In the genomic region with DNA sequence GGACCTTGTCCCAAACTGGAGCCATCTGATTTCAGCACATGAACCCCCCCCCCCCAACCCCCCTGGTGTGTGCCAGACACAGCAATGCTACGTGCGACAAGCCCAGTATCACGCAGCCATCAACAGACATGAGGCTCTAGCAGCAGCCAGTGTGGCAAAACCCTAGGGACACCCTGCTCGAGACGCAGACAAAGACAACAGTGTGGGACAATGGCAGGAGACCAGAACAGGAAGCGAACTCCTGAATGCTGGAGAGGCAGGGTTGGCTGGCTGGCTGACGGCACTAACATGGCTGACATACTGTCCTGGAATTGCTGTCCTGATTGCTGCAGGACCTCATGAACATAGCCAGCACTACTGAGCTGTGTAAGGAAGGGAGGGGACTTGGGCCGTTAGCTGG, we compare ENCODE assay signal across 12 mouse cellular contexts. TPM values are rescaled to one million over a fixed set of nuclear protein-coding genes. Genes with fewer than 3 reads are reported as not detected.
DNase-seq lines count a peak whose midpoint lies in the region; ATAC-seq lines count a peak whose summit lies in the region.
"Had no signal": no experiment of that assay in that cellular context is flagged by ENCODE, and none has a peak within 500 bp of the region (broad histone marks: within the 10 kb centered on the region; RNA-seq: fewer than 3 reads in every experiment).

No protein-coding gene starts in this region.

- H3K4me3 ChIP-seq in kidney, embryonic 14.5 days (ENCODE audit: low read length), result no peak overlapping the region
- H3K4me3 ChIP-seq in intestine, embryonic 15.5 days (replicated peaks), result no peak overlapping the region

- H3K27me3 ChIP-seq in kidney, embryonic 14.5 days (ENCODE audit: control insufficient read depth, insufficient read depth, low read length), result no peaks in the 10 kb centered on the region
- no peaks in the 10 kb centered on the region for H3K27me3 ChIP-seq in intestine, embryonic 15.5 days (replicated peaks)

- DNase-seq in kidney, postnatal 14 days, result no peak
- peak; percentile 8 for DNase-seq in thymus, postnatal 4 days
- DNase-seq in thymus, adult 18-20 months, result no peak
- no peak for DNase-seq in layer of hippocampus, adult 8-10 months (ENCODE audit: low spot score in 2 of 2)
- DNase-seq: adrenal gland, adult 8-10 months; cerebellum, adult 11 months; kidney, adult 8-10 months; lung, postnatal 14 days; thymus, postnatal 25 days had no signal

- H3K36me3 ChIP-seq in kidney, embryonic 14.5 days (ENCODE audit: control insufficient read depth, insufficient read depth, low read length), result peaks cover 44% of the 10 kb centered on the region
- peaks cover 28% of the 10 kb centered on the region for H3K36me3 ChIP-seq in intestine, embryonic 15.5 days

- no peaks in the 10 kb centered on the region for H3K9me3 ChIP-seq in kidney, embryonic 14.5 days (ENCODE audit: control insufficient read depth, low read length)
- H3K9me3 ChIP-seq in intestine, embryonic 15.5 days, result no peaks in the 10 kb centered on the region

- H3K4me1 ChIP-seq in kidney, embryonic 14.5 days (ENCODE audit: control insufficient read depth, insufficient read depth, low read length), result peaks cover 14% of the 10 kb centered on the region
- peaks cover 41% of the 10 kb centered on the region for H3K4me1 ChIP-seq in intestine, embryonic 15.5 days (replicated peaks)

- WGBS in kidney, embryonic 14.5 days, result 84% methylated on average over 8 of the region's 8 CpGs
- 77% methylated on average over 8 of the region's 8 CpGs for WGBS in intestine, embryonic 15.5 days

- no peak overlapping the region for H3K9ac ChIP-seq in kidney, embryonic 14.5 days (ENCODE audit: low read depth, low read length)
- no peak overlapping the region for H3K9ac ChIP-seq in intestine, embryonic 15.5 days

- no peak for ATAC-seq in kidney, embryonic 14.5 days (ENCODE audit: low FRiP score, low TSS enrichment)
- no peak for ATAC-seq in intestine, embryonic 15.5 days
- ATAC-seq in activated CD4-positive, CD25-positive, alpha-beta regulatory T cell, adult 4 months, result no peak

- peak overlapping the region; percentile 37; the same call in 1 of the 2 replicates for H3K27ac ChIP-seq in kidney, embryonic 14.5 days (ENCODE audit: low read depth, low read length)
- peak overlapping the region; percentile 90 for H3K27ac ChIP-seq in intestine, embryonic 15.5 days

- H3K4me2 ChIP-seq in kidney, embryonic 14.5 days (replicated peaks; ENCODE audit: low read depth, low read length), result no peak overlapping the region
- H3K4me2 ChIP-seq in intestine, embryonic 15.5 days (replicated peaks), result no peak overlapping the region

RNA-seq across cellular contexts. Expression of gene Polr2e, which starts 4.4 kb away (rescaled TPM):
- 276 and 310 TPM in 2 replicates for polyA plus RNA-seq in kidney, embryonic 14.5 days (2014; fragmentation: Nextera tagmentation; extraction: Ambion mirVana)
- polyA plus RNA-seq in intestine, embryonic 15.5 days (2015; fragmentation: Nextera tagmentation; extraction: Ambion mirVana), result 206 and 218 TPM in 2 replicates
- polyA plus RNA-seq in activated CD4-positive, CD25-positive, alpha-beta regulatory T cell, adult 4 months (2017; shearing (Covaris generic)), result 100 to 1,000 TPM; 174 to 175 TPM
- 10 to 100 TPM; 64.2 to 86.7 (median 75.4) TPM for total RNA-seq in layer of hippocampus, adult 8-10 months (2022)

RNA-seq across cellular contexts. Expression of gene Gpx4, which starts 11.8 kb away (rescaled TPM):
- 552 and 641 TPM in 2 replicates for polyA plus RNA-seq in kidney, embryonic 14.5 days (2014; fragmentation: Nextera tagmentation; extraction: Ambion mirVana)
- polyA plus RNA-seq in intestine, embryonic 15.5 days (2015; fragmentation: Nextera tagmentation; extraction: Ambion mirVana), result 712 and 771 TPM in 2 replicates
- polyA plus RNA-seq in activated CD4-positive, CD25-positive, alpha-beta regulatory T cell, adult 4 months (2017; shearing (Covaris generic)), result 100 to 1,000 TPM; 346 to 370 TPM
- total RNA-seq in layer of hippocampus, adult 8-10 months (2022), result 100 to 1,000 TPM; 433 to 528 (median 468) TPM

RNA-seq across cellular contexts. Expression of gene Arhgap45, which starts 18.7 kb away (rescaled TPM):
- polyA plus RNA-seq in kidney, embryonic 14.5 days (2014; fragmentation: Nextera tagmentation; extraction: Ambion mirVana), result 4.8 and 7.7 TPM in 2 replicates
- polyA plus RNA-seq in intestine, embryonic 15.5 days (2015; fragmentation: Nextera tagmentation; extraction: Ambion mirVana), result 6.3 and 6.5 TPM in 2 replicates
- polyA plus RNA-seq in activated CD4-positive, CD25-positive, alpha-beta regulatory T cell, adult 4 months (2017; shearing (Covaris generic)), result 100 to 1,000 TPM; 196 to 326 TPM
- total RNA-seq in layer of hippocampus, adult 8-10 months (2022), result 10 to 100 TPM in 2 of 4 experiments, 1 to 10 TPM in 2; 2.8 to 14.1 (median 8.2) TPM

RNA-seq across cellular contexts. Expression of gene Abca7, which starts 38.9 kb away (rescaled TPM):
- 1.8 and 2.7 TPM in 2 replicates for polyA plus RNA-seq in kidney, embryonic 14.5 days (2014; fragmentation: Nextera tagmentation; extraction: Ambion mirVana)
- polyA plus RNA-seq in intestine, embryonic 15.5 days (2015; fragmentation: Nextera tagmentation; extraction: Ambion mirVana), result 3.0 and 3.7 TPM in 2 replicates
- polyA plus RNA-seq in activated CD4-positive, CD25-positive, alpha-beta regulatory T cell, adult 4 months (2017; shearing (Covaris generic)), result 10 to 100 TPM; 13.2 to 17.0 TPM
- total RNA-seq in layer of hippocampus, adult 8-10 months (2022), result 10 to 100 TPM; 12.4 to 13.6 (median 13.3) TPM

RNA-seq across cellular contexts. Expression of gene Cnn2, which starts 46.8 kb away (rescaled TPM):
- polyA plus RNA-seq in kidney, embryonic 14.5 days (2014; fragmentation: Nextera tagmentation; extraction: Ambion mirVana), result 186 and 220 TPM in 2 replicates
- polyA plus RNA-seq in intestine, embryonic 15.5 days (2015; fragmentation: Nextera tagmentation; extraction: Ambion mirVana), result 239 and 242 TPM in 2 replicates
- polyA plus RNA-seq in activated CD4-positive, CD25-positive, alpha-beta regulatory T cell, adult 4 months (2017; shearing (Covaris generic)), result 100 to 1,000 TPM; 828 to 877 TPM
- 1 to 10 TPM; 5.3 to 9.8 (median 6.6) TPM for total RNA-seq in layer of hippocampus, adult 8-10 months (2022)

Comparison
In these comparisons a context has a peak if more than half of its experiments do, and no peak if none do; other contexts are left out.
1. RNA of gene Arhgap45, which starts 18.7 kb away (polyA plus RNA-seq): 196 to 326 TPM in activated CD4-positive, CD25-positive, alpha-beta regulatory T cell, adult 4 months; 4.8 to 7.7 TPM in kidney, embryonic 14.5 days and 6.3 to 6.5 TPM in intestine, embryonic 15.5 days; every median in the first group is over 10 times any median in the second.